Mouse (Mus musculus) cerebral cortex, adult 2 months (tissue): ENCODE data around the gene Pnpla8.

Experiments used
- WGBS: fragments of 180-500 bp; shearing (Covaris S2); methylation state at CpG from one replicate; pipeline ENCODE4 v1.1.7; 2018; 5-methylcytosine and 5-hydroxymethylcytosine counted together

Pnpla8 gene

GRCm38 (mm10) chr12:44274125-44274835, 53.1 kb downstream of the Pnpla8 start:
- 86% methylated on average over 6 of the region's 6 CpGs for WGBS

- WGBS: 81% methylated on average over 2 of the region's 2 CpGs
These were observed 59.0 kb downstream of the Pnpla8 start for GRCm38 (mm10) chr12:44280147-44280546.

GRCm38 (mm10) chr12:44281534-44281933, 60.4 kb downstream of the Pnpla8 start:
- WGBS: 88% methylated on average over 3 of the region's 3 CpGs

GRCm38 (mm10) chr12:44283378-44283777, 62.2 kb downstream of the Pnpla8 start:
- 45% methylated on average over 9 of the region's 9 CpGs for WGBS

GRCm38 (mm10) chr12:44286992-44287391, 65.8 kb downstream of the Pnpla8 start:
- 94% methylated on average over 8 of the region's 8 CpGs for WGBS

- 67% methylated on average over 1 of the region's 1 CpGs for WGBS
These were observed 82.8 kb downstream of the Pnpla8 start for GRCm38 (mm10) chr12:44304012-44304411.

- 55% methylated on average over 5 of the region's 5 CpGs for WGBS
These were observed 83.7 kb downstream of the Pnpla8 start for GRCm38 (mm10) chr12:44304869-44305268.

- 76% methylated on average over 3 of the region's 3 CpGs for WGBS
These were observed 87.1 kb downstream of the Pnpla8 start for GRCm38 (mm10) chr12:44308221-44308620.

GRCm38 (mm10) chr12:44315212-44315611, 94.0 kb downstream of the Pnpla8 start:
- 92% methylated on average over 2 of the region's 2 CpGs for WGBS

GRCm38 (mm10) chr12:44327452-44327851, 106.3 kb downstream of the Pnpla8 start:
- 29% methylated on average over 6 of the region's 6 CpGs for WGBS

GRCm38 (mm10) chr12:44328381-44329315, 107.5 kb downstream of the Pnpla8 start, which contains the start of gene Nrcam:
Nrcam (plus strand) TSS chr12:44328885.
- WGBS: 2% methylated on average over 74 of the region's 74 CpGs

- WGBS: under 1% methylated on average over 61 of the region's 61 CpGs
These were observed 108.4 kb downstream of the Pnpla8 start for GRCm38 (mm10) chr12:44329316-44330215.

GRCm38 (mm10) chr12:44330216-44330719, 109.1 kb downstream of the Pnpla8 start:
- 3% methylated on average over 9 of the region's 9 CpGs for WGBS

GRCm38 (mm10) chr12:44337136-44337640, 116.0 kb downstream of the Pnpla8 start:
- 67% methylated on average over 2 of the region's 2 CpGs for whole genome bisulfite sequencing

- 38% methylated on average over 8 of the region's 8 CpGs for WGBS
These were observed 117.0 kb downstream of the Pnpla8 start for GRCm38 (mm10) chr12:44338195-44338622.

GRCm38 (mm10) chr12:44344075-44344474, 122.9 kb downstream of the Pnpla8 start:
- WGBS: 64% methylated on average over 6 of the region's 6 CpGs

- 35% methylated on average over 5 of the region's 5 CpGs for WGBS
These were observed 124.1 kb downstream of the Pnpla8 start for GRCm38 (mm10) chr12:44345251-44345650.

- WGBS: 56% methylated on average over 3 of the region's 3 CpGs
These were observed 125.0 kb downstream of the Pnpla8 start for GRCm38 (mm10) chr12:44346143-44346542.

GRCm38 (mm10) chr12:44355116-44355515, 133.9 kb downstream of the Pnpla8 start:
- WGBS: 74% methylated on average over 4 of the region's 4 CpGs

- 44% methylated on average over 3 of the region's 3 CpGs for WGBS
These were observed 136.3 kb downstream of the Pnpla8 start for GRCm38 (mm10) chr12:44357460-44357859.

- 66% methylated on average over 1 of the region's 1 CpGs for WGBS
These were observed 136.7 kb downstream of the Pnpla8 start for GRCm38 (mm10) chr12:44357881-44358280.
